Mouse (Mus musculus) heart, postnatal 36 days (tissue): ENCODE data around the gene Tmem88. TPM values are rescaled to one million over a fixed set of nuclear protein-coding genes. Genes with fewer than 3 reads are reported as not detected.
"Not testable (repeated sequence)": the region's sequence is repeated elsewhere in the genome, so short reads cannot be mapped to it uniquely, and the experiment has no call there.

Experiments used
- DNase-seq, 2 experiments: peaks; one replicate each; pipeline ENCODE4 v3.0.0; 2021 to 2022
- intact Hi-C: fragments of 180-260 bp; cut with DNase I; formaldehyde crosslinking; loops from one replicate; pipeline ENCODE4 v1.15.1; 2025
- total RNA-seq, 2 experiments: library from RNA; stranded (reverse); gene quantifications; 2 replicates each; pipeline ENCODE4 v1.2.3; 2021

Tmem88 gene
- total RNA-seq, 2 experiments from 2014 or later, result 23.3 to 29.6 TPM

GRCm38 (mm10) chr11:69406867-69407723, 9.1 kb upstream of the Tmem88 start:
- no peak for DNase-seq
- intact Hi-C loops, result no loop called here

- intact Hi-C loops, result no loop called here
- no peak for DNase-seq
These were observed 8.2 kb upstream of the Tmem88 start for GRCm38 (mm10) chr11:69406282-69406681.

GRCm38 (mm10) chr11:69405397-69406200, 7.6 kb upstream of the Tmem88 start:
- no peak for DNase-seq
- intact Hi-C loops, result no loop called here

GRCm38 (mm10) chr11:69404595-69405396, 6.8 kb upstream of the Tmem88 start:
- intact Hi-C loops, result no loop called here
- DNase-seq, result no peak

- DNase-seq, result no peak
- intact Hi-C loops, result no loop called here
These were observed 5.9 kb upstream of the Tmem88 start for GRCm38 (mm10) chr11:69403691-69404594.

GRCm38 (mm10) chr11:69401987-69402386, 4.0 kb upstream of the Tmem88 start:
- intact Hi-C loops, result loop anchor here (1.0 to 2.0 kb wide), 4 partner anchors 17 to 112 kb away; no protein-coding TSS in a partner anchor
- no peak for DNase-seq

- peak; percentile 82 to 84 for DNase-seq
- intact Hi-C loops, result loop anchor here (1.0 to 2.0 kb wide), 4 partner anchors 18 to 113 kb away; no protein-coding TSS in a partner anchor
These were observed 3.2 kb upstream of the Tmem88 start for GRCm38 (mm10) chr11:69401210-69401637.

GRCm38 (mm10) chr11:69400083-69400850, 2.2 kb upstream of the Tmem88 start:
- no peak for DNase-seq
- intact Hi-C loops, result loop anchor here (2.0 kb wide), 2 partner anchors 19 to 105 kb away; no protein-coding TSS in a partner anchor

- no peak for DNase-seq
- intact Hi-C loops, result loop anchor here (2.0 to 5.0 kb wide), 3 partner anchors 19 to 302 kb away; partner anchors contain the start of gene Per1
These were observed 1.4 kb upstream of the Tmem88 start for GRCm38 (mm10) chr11:69399201-69400082.

GRCm38 (mm10) chr11:69398486-69399200, 609 bp upstream of the Tmem88 start:
- no peak for DNase-seq
- intact Hi-C loops, result loop anchor here (5.0 kb wide), 1 partner anchor 301 kb away; the partner anchor contains the start of gene Per1

- intact Hi-C loops, result loop anchor here (5.0 kb wide), 1 partner anchor 300 kb away; the partner anchor contains the start of gene Per1
- no peak for DNase-seq
These were observed 415 bp downstream of the Tmem88 start for GRCm38 (mm10) chr11:69397581-69398057.

GRCm38 (mm10) chr11:69396772-69397171, 1.3 kb downstream of the Tmem88 start:
- intact Hi-C loops, result loop anchor here (5.0 kb wide), 1 partner anchor 299 kb away; the partner anchor contains the start of gene Per1
- DNase-seq, result peak; percentile 62 to 67

- peak; percentile 92 to 97 for DNase-seq
- intact Hi-C loops, result loop anchor here (5.0 kb wide), 1 partner anchor 299 kb away; the partner anchor contains the start of gene Per1
These were observed 2.2 kb downstream of the Tmem88 start for GRCm38 (mm10) chr11:69395634-69396373.

- DNase-seq, result peak; percentile 89 to 91
- intact Hi-C loops, result loop anchor here (5.0 kb wide), 1 partner anchor 298 kb away; the partner anchor contains the start of gene Per1
These were observed 2.8 kb downstream of the Tmem88 start, which contains the start of the genes Naa38 and Cyb5d1 for GRCm38 (mm10) chr11:69395235-69395633. Gene Naa38 (plus strand): TSS chr11:69395487. Gene Cyb5d1 (minus strand): TSS chr11:69395631.

- not testable (repeated sequence) for DNase-seq
- intact Hi-C loops, result loop anchor here (5.0 kb wide), 1 partner anchor 297 kb away; the partner anchor contains the start of gene Per1
These were observed 3.4 kb downstream of the Tmem88 start for GRCm38 (mm10) chr11:69394591-69395167.
